Mouse (Mus musculus) brain, embryonic 18.5 days (tissue): ENCODE results near the gene Cptp.
A peak's percentile ranks its signal among the peaks of the same experiment; 100 is the strongest.

Source experiments
- DNase-seq: peaks from one replicate; pipeline ENCODE4 v3.0.0-alpha.2; 2012; ENCODE audit warnings: low read depth, low spot score

Gene Cptp

GRCm38 (mm10) chr4:155887674-155888073 is 18.4 kb upstream of the Cptp start:
- no peak for DNase-seq

DNA sequence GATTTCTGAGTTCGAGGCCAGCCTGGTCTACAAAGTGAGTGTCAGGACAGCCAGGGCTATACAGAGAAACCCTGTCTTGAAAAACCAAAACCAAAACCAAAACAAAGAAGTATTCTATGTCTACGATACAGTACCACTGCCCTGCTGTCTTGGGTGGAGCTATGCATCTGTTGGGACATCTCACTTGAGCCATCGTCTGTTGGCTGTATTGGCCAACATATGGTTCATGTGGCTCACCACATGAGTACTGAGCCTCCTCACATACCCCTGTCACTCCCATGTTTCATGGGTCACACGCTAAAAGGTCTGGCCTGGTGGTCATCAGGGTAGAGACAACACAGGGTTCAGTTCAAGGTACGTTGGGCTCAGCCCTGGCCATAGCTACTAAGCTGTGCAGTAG is 17.1 kb upstream of the Cptp start:
- DNase-seq: no peak

- no peak for DNase-seq
These were observed 14.3 kb upstream of the Cptp start for GRCm38 (mm10) chr4:155883587-155883986.

- DNase-seq: no peak
These were observed 2.2 kb upstream of the Cptp start for GRCm38 (mm10) chr4:155871404-155871803.

DNA sequence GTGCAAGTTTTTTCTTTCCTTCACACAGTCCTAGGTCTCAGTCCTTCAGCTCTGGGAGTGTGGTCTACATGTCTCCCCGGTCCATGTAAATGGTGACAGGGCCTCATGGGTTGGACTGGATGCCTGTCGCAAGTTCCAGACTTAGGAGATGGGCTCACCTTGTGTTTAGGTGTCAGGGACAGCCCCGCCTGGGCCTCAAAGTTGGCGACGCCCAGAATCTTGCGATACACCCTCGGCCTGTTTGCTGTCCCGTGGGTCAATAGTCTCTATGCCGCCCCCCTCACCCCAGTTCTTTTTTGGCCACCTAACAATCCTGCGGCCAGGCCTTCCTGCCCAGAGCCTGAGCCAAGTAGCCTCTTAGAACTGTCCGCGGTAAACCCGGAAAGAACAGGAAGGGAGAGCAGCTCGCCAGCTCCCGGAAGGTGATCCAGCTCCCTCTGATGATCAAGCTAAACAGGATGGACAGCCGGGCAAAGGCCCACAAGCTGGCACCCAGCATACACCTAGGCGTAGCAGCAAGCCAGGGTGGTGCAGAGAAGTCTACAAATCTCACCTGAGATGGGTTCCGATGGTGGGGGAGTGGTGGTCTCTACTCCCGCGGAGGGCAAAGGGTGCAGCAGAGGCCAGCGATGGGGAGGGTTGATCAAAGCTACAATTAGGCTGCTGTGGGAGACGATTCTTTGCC is 484 bp downstream of the Cptp start:
- no peak for DNase-seq

GRCm38 (mm10) chr4:155863001-155863400 is 6.2 kb downstream of the Cptp start, which contains the start of gene Tas1r3:
Gene Tas1r3, minus strand, starts transcription at chr4:155863362.
- DNase-seq: no peak

DNA sequence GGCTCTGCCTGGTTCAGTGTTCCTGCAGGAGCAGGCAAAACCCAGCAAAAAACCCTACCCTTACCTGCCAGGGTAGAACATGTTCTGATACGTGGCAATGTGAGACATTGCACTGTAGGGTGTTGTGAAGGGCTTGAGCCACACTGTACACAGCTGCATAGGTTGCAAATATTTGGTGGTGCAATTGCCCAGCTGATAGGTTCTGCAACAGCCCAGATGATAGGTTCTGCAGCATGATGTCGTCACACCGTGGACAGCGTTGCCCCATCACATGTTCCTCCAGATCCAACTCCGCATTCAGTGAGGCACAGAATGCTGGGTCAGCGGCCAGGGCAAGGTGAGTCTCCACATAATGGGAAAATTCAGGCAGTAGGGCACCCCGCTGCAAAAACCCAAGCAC is 7.5 kb downstream of the Cptp start:
- no peak for DNase-seq

- no peak for DNase-seq
These were observed 9.9 kb downstream of the Cptp start for GRCm38 (mm10) chr4:155859318-155859717.

- DNase-seq: no peak
These were observed 12.4 kb downstream of the Cptp start for GRCm38 (mm10) chr4:155856881-155857280.

DNA sequence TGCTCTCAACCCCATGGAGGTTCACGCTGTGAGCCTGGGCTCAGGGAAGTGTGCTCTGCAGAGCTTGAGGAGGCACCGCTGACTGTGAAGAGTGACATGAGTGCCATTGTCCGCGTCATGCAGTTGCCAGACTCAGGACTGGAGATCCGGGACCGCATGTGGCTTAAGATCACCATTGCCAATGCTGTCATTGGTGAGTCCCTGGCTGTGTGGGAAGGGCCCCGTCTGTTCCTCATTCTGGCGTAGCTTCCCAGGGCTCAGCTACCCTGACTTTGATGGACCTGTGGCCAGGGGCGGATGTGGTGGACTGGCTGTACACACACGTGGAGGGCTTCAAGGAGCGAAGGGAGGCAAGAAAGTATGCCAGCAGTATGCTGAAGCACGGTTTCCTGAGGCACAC is 13.2 kb downstream of the Cptp start:
- DNase-seq: no peak

GRCm38 (mm10) chr4:155854991-155855390 is 14.2 kb downstream of the Cptp start:
- no peak for DNase-seq

DNA sequence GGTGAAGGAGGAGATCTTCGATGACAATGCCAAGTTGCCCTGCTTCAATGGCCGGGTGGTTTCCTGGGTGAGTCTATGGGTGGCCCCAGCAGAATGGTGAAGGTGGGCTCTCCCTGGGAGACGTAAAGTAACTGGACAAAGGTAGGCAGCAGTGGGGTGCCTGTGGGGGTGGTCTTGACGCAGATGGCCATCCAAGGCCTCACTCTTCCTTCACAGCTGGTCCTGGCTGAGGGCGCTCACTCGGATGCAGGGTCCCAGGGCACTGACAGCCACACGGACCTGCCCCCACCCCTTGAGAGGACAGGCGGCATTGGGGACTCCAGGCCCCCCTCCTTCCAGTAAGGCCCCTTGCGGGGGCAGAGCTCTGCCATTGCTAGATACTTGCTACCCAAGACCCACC is 15.8 kb downstream of the Cptp start:
- DNase-seq: no peak

DNA sequence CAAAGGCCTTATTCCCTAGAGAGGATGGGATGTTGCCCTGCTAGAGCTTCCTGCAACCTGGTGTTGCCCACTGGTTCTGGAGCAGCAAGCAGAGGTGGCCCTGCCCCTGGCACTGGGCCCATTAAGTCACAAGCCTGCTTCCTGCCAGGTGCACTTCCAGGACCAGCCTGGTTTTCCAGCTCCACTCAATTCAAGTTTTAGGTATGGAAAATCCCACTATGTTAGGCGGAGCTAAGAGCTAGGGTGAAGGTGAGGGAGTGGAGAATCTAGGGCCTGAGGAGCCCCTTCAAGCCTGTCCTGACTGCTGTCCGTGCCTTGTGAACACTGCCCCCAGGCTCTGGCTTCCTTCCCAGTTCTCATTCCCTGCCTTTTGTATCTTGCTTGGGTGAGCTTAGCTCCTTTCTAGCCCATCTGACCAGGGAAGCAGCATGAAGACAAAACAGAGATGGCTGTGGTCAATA is 17.3 kb downstream of the Cptp start:
- no peak for DNase-seq

DNA sequence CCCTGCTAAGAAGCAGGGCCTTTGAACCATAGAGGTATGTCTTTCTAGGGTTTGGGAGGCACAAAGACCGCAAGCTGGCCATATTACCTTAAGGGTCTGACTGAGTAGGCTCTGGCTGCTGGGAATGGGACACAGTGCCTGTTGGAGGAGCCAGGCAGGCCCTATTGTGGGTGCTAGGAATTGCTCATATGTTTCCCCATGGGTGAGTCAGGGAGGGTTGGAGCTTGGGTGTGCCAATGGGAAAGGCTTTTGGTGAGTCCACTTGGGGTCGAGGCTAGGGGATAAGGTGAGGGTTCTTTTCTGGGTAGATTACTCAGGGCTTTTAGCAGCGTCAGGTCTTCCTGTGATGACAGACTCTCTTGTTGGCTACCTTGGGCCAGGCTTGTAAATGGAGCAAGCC is 17.9 kb downstream of the Cptp start:
- DNase-seq: no peak

GRCm38 (mm10) chr4:155849792-155850451 is 19.3 kb downstream of the Cptp start:
- DNase-seq: no peak

DNA sequence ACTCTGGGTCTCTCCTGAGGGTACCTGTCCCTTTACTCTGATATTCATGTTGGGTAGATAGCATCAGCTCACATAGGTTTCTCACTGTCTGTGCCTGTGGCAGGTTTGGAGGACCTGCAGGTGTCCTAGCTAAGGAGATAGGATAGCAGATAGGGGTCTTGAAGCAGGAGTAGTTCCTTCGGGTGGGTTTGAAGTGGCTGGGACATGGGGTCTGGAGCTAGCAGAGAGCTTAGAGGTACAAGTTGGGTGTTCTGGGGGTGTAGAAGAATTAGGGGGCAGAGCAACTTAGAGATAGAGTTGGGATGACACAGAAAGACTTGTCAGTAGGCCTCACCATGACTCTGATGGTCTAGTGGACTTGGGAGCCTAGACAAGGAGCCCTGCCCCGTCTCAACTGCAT is 19.8 kb downstream of the Cptp start:
- no peak for DNase-seq

- DNase-seq: no peak
These were observed 20.7 kb downstream of the Cptp start for GRCm38 (mm10) chr4:155848434-155849095.

DNA sequence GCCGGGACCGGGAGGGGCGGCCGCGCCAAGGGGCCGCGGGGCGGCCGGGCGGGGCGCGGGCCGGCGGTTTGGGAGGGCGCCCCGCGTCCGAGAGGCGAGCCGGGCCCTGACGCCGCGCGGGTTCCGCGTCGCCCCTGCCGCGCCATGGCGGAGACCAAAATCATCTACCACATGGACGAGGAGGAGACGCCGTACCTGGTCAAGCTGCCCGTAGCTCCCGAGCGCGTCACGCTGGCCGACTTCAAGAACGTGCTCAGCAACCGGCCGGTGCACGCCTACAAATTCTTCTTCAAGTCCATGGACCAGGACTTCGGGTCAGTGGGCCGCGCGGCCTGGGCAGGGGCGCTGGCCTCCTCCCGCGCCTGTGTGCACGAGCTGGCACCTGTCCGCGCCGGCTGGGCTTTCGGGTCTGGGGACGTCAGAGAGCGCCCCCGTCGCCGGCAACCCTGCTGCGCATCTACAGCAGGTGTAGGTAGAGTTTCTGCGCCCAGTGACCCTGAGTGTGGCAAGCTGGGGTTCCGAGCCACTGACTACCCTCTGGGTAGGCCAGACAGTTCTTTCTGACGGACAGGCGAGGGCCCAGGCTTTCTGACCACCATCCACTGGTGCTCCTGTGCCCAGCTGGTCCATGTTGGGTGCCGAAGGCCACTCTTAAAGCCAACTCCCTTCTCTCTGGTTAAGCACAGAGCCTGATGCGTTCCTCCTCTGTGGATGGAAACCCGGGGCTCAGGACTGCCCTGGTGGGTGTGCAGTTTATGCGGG is 21.5 kb downstream of the Cptp start:
- DNase-seq: no peak

DNA sequence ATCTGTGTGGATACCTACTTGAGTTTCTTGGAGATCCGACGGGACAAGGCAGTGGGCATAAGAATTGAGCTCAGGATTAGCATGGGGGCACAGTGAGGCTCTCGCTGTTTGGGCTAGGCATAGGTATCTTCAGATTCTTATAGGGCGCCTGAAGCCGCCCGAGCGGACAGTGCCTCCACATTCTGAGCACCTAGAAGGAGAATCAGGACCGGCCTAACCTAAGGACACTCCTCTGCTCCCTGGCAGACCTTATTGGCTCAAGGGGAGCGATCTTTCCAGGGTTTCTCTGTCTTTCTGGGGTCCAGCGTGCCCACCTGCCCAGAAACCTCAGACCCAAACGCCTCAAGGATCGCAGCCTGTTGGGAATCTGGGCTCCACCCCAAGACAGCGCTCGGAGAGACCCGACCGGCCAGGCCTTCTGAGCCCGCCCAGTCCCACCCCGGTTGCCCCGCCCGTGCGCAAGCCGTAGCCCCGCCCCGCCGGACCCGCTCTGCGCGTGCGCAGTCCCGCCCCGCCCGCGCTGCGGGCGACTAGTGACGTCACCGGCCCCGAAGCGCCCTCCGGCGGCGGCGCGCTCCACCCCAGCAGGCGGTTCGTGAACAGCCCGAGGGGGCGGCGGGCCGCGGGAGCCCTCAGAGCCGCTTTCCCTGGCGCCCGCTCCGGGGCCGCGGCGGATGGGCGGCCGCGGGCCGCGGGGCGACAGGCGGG is 22.2 kb downstream of the Cptp start, which contains the start of gene Dvl1:
Dvl1 (plus strand) TSS at position 532 of the 708 bp plus-strand sequence.
- DNase-seq: peak; percentile 73

GRCm38 (mm10) chr4:155843231-155843630 is 26.0 kb downstream of the Cptp start:
- DNase-seq: no peak

DNA sequence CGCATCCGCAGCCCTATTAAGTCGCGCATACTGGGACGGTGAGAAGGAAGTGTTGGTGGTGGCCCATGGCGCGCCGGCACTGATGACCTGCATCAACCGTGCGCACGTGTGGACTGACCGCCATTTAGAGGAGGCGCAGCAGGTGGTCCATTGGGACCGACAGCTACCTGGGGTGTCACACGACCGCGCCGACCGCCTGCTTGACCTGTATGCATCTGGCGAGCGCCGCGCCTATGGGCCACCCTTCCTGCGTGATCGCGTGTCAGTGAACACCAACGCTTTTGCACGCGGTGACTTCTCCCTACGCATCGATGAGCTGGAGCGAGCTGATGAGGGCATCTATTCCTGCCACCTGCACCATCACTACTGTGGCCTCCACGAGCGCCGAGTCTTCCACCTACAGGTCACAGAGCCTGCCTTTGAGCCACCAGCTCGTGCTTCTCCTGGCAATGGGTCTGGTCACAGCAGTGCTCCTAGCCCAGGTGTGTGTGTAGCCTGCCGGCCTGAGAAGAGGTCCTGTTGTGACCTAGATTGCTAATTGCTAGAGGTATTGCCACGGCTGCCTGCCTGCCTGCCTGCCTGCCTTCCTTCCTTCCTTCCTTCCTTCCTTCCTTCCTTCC is 27.5 kb downstream of the Cptp start:
- DNase-seq: no peak
